Mouse (Mus musculus) hindbrain, embryonic 14.5 days (tissue): ENCODE results near the gene Ankrd39. TPM values are rescaled to one million over a fixed set of nuclear protein-coding genes. Genes with fewer than 3 reads are reported as not detected.

Experiments
- ATAC-seq: fragments of 200-750 bp; cut with Nextera tagmentation; 2 replicates; pipeline ENCODE4 v1.8.0; 2017; ENCODE audit warnings: moderate number of reproducible peaks, mild to moderate bottlenecking, moderate TSS enrichment, moderate library complexity; ENCODE audit not compliant: low FRiP score
- DNase-seq: peaks from one replicate; pipeline ENCODE4 v3.0.0-alpha.2; 2015; ENCODE audit warnings: low spot score
- H3K27ac ChIP-seq: fragments of 300-500 bp; sonication (generic); 2 replicates; pipeline ENCODE4 v1.5.1; 2014; ENCODE audit warnings: mild to moderate bottlenecking, moderate library complexity
- H3K27me3 ChIP-seq: fragments of 300-500 bp; sonication (generic); 2 replicates; pipeline ENCODE4 v1.6.1; 2014; ENCODE audit warnings: mild to moderate bottlenecking, low read length, mixed read lengths; ENCODE audit not compliant: control insufficient read depth, insufficient read depth
- H3K36me3 ChIP-seq: fragments of 300-500 bp; sonication (generic); replicated peaks from 2 replicates; pipeline ENCODE4 v1.6.1; 2014; ENCODE audit not compliant: control insufficient read depth, insufficient read depth
- H3K4me1 ChIP-seq: fragments of 300-500 bp; sonication (generic); replicated peaks from 2 replicates; pipeline ENCODE4 v1.6.1; 2014; ENCODE audit warnings: antibody characterized with exemption, low read length, mixed read lengths; ENCODE audit not compliant: control insufficient read depth, insufficient read depth
- H3K4me2 ChIP-seq: fragments of 300-500 bp; sonication (generic); replicated peaks from 2 replicates; pipeline ENCODE4 v1.6.1; 2014; ENCODE audit warnings: mild to moderate bottlenecking, moderate library complexity
- H3K4me3 ChIP-seq: fragments of 300-500 bp; sonication (generic); replicated peaks from 2 replicates; pipeline ENCODE4 v1.5.1; 2014; ENCODE audit warnings: mild to moderate bottlenecking, low read length
- H3K9ac ChIP-seq: fragments of 300-500 bp; sonication (generic); 2 replicates; pipeline ENCODE4 v1.6.1; 2014
- H3K9me3 ChIP-seq: fragments of 300-500 bp; sonication (generic); 2 replicates; pipeline ENCODE4 v1.6.1; 2016; ENCODE audit warnings: low read length; ENCODE audit not compliant: control insufficient read depth
- WGBS: fragments of 180-500 bp; shearing (Covaris S2); extraction: QIAGEN DNeasy Blood & Tissue Kit; methylation state at CpG from one replicate; pipeline ENCODE4 v1.1.7; 2014; 5-methylcytosine and 5-hydroxymethylcytosine counted together
- polyA plus RNA-seq: library from polyadenylated mRNA; unstranded; fragments of >200 nt; fragmentation: Nextera tagmentation; extraction: Ambion mirVana; gene quantifications from 2 replicates; pipeline ENCODE4 v1.2.1, GENCODE M21; 2014

Gene Ankrd39
- polyA plus RNA-seq, 1 experiment from 2014 or later: 23.9 TPM

GRCm38 (mm10) chr1:36557457-36558011 is 10.3 kb upstream of the Ankrd39 start:
- ATAC-seq (peak; percentile 55), DNase-seq (peak; percentile 66)
- Histone ChIP-seq H3K27me3 (no peaks in the 10 kb centered on the region), H3K27ac (peak overlapping the region; percentile 99), H3K4me2 (peak overlapping the region; percentile 95), H3K4me1 (peaks cover 30% of the 10 kb centered on the region), H3K9me3 (no peaks in the 10 kb centered on the region), H3K4me3 (peak overlapping the region; percentile 85), H3K9ac (peak overlapping the region; percentile 99), H3K36me3 (peaks cover 28% of the 10 kb centered on the region)
- WGBS: under 1% methylated on average over 47 of the region's 48 CpGs

DNA sequence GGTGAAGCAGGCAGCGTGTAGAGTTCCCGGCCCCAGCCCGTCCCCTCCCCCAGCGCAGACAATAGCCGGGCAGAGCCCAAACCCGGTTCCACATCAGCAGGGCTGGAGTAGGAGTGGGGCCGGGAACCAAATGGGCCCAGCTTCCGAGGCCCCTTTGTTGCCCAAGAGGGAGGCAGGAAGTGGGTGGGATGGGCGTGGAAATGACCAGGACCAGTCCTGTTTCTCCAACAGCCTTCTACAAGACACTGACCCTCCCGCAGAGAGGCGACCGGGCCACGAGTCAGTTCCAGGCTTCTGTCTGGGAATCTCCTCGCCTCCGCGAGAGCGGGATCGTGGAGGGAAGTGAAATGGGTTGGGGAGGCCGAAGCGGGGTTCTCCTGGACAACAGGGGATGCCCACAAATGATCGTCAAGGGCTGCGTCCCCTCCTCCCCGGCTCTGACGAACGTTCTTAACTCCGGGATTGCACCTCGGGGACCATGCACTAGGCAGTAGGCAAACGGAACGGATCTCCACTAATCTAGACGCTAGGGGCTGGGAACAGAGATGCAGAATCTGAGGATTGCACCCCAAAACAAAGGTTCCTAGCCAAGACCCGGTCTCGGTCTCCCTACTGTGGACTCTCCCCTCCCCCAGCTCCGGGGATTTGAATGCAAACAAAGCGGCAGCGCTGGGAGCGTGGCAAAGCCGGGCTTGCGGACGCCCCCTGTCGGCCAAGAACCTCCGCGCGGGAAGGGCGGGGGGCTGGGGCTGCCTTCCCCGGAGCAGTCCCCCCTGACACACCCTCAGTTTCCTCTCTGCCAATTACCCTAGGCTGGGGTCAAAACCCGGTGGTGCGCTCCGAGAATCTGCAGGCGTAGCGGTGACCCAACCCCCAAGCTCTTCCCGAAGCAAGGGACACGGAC is 9.6 kb upstream of the Ankrd39 start:
- Histone ChIP-seq H3K9me3 (no peaks in the 10 kb centered on the region), H3K4me3 (peak overlapping the region; percentile 85), H3K36me3 (peaks cover 36% of the 10 kb centered on the region), H3K4me2 (peak overlapping the region; percentile 95), H3K9ac (peak overlapping the region; percentile 99), H3K27ac (peak overlapping the region; percentile 99), H3K4me1 (peaks cover 30% of the 10 kb centered on the region), H3K27me3 (no peaks in the 10 kb centered on the region)
- ATAC-seq (peak; percentile 75), DNase-seq (peak; percentile 97)
- under 1% methylated on average over 52 of the region's 52 CpGs for WGBS

- Histone ChIP-seq H3K9ac (peak overlapping the region; percentile 99), H3K36me3 (peaks cover 45% of the 10 kb centered on the region), H3K4me2 (peak overlapping the region; percentile 95), H3K27ac (peak overlapping the region; percentile 99), H3K4me1 (peaks cover 30% of the 10 kb centered on the region), H3K9me3 (no peaks in the 10 kb centered on the region), H3K27me3 (no peaks in the 10 kb centered on the region), H3K4me3 (peak overlapping the region; percentile 85)
- ATAC-seq (no peak), DNase-seq (no peak)
- 3% methylated on average over 8 of the region's 8 CpGs for WGBS
Measured at GRCm38 (mm10) chr1:36555798-36556395, 8.7 kb upstream of the Ankrd39 start.

DNA sequence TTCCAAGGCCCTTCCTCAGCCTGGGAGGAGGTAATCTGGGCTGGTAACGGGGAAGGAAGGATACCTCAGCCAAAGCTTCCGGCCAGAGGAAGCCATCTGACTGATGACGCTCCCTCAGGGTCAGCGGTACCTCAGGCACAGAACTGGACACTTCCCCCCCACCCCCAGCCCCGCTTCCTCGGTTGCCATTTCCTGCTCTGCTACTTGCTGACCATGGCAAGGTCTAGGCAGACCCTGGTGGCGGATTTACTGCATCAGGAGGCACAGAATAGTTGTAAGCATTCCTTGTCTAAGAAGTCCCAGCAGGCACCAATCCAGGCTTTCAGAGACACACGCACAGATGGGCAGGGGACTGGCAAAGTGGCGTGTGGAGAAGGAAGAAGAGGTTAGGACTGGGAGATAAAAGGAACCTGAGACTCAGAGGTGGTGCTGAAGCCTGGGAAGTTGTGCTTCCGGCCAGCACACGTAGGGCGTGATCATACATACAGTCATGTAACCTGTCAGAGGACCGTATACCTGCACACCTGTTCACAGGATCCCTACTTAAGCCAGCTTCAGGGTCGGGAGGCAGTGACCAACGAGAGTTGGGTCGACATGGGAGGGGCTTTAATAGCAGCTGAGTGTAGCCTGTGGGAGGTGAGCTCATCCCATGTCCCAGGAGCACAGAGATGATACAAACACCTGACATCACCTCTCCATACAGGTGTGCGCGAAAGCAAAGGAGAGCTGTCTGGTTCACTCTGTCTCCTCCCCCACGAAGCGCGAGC is 7.6 kb upstream of the Ankrd39 start:
- 71% methylated on average over 21 of the region's 21 CpGs for WGBS
- H3K36me3 ChIP-seq: peaks cover 55% of the 10 kb centered on the region
- peak overlapping the region; percentile 95 for H3K4me2 ChIP-seq
- H3K4me3 ChIP-seq: peak overlapping the region; percentile 85
- peak overlapping the region; percentile 99 for H3K9ac ChIP-seq
- H3K27ac ChIP-seq: peak overlapping the region; percentile 99; the same call in 1 of the 2 replicates
- H3K4me1 ChIP-seq: peaks cover 30% of the 10 kb centered on the region
- DNase-seq: no peak
- H3K9me3 ChIP-seq: no peaks in the 10 kb centered on the region
- H3K27me3 ChIP-seq: no peaks in the 10 kb centered on the region
- ATAC-seq: no peak

GRCm38 (mm10) chr1:36552506-36552905 is 5.3 kb upstream of the Ankrd39 start:
- WGBS: 84% methylated on average over 16 of the region's 16 CpGs
- no peaks in the 10 kb centered on the region for H3K9me3 ChIP-seq
- DNase-seq: no peak
- H3K4me3 ChIP-seq: no peak overlapping the region
- H3K27ac ChIP-seq: no peak overlapping the region
- no peak overlapping the region for H3K9ac ChIP-seq
- no peaks in the 10 kb centered on the region for H3K27me3 ChIP-seq
- peaks cover 74% of the 10 kb centered on the region for H3K36me3 ChIP-seq
- no peak overlapping the region for H3K4me2 ChIP-seq
- no peak for ATAC-seq
- peaks cover 38% of the 10 kb centered on the region for H3K4me1 ChIP-seq

DNA sequence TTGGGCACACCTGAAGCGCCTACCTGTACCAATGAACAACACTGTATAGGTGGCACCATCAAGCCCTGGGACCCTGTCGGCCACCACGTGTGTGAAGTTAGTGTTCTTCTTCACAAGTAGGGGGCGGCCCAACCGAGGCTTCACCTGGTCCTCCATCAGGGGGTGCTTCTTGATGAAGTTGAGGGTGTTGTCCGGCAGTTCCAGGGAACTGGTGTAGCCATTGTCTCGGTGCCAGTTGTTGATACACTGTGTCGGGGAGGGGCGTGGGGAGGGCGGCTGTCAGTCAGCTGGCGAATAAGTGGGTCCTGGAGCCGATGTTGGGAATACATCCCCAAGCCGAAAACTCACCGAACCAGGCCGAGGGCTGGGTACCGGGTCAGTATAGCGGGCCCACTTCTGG is 4.7 kb upstream of the Ankrd39 start:
- H3K9me3 ChIP-seq: no peaks in the 10 kb centered on the region
- ATAC-seq (no peak), DNase-seq (no peak)
- peaks cover 74% of the 10 kb centered on the region for H3K36me3 ChIP-seq
- H3K4me3 ChIP-seq: no peak overlapping the region
- 91% methylated on average over 17 of the region's 17 CpGs for WGBS
- no peaks in the 10 kb centered on the region for H3K27me3 ChIP-seq
- no peak overlapping the region for H3K27ac ChIP-seq
- no peak overlapping the region for H3K4me2 ChIP-seq
- peaks cover 40% of the 10 kb centered on the region for H3K4me1 ChIP-seq
- H3K9ac ChIP-seq: no peak overlapping the region

DNA sequence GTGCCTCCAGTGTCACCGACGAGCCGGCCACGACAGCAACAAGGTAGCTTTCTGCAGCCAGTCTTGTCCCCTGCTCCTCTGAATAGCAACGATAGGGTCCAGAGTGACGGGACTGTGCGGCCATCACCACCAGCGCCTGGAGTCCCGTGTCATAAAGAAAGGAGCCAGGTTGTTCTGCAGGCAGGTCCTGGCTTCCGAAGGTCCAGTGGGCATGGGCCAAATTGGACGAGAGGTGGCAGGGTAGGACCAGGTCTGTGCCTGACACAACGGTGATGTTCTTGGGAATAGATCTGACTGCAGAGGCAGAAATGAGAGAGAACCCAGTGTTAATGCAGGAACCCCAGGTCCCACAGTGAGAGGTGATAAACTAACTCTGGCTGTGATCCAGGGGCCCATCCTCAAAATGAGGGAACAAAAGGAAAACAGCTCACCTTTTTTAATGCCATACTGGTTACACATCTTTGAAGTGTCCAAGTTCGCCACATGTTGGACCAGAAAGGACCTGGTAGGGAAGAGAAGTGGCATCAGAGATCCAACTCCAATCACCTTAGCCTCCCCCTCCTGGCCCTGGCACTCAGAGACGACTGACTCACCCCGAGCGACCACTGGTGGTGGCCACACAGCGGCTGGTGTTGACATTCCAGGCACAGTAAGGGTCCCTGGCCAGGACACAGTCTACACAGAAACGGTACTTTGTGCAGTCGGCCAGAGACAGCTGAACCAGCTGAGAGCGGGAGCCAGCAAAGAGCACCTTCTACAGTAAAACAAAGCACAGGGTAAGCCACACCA is 3.0 kb upstream of the Ankrd39 start:
- WGBS: 79% methylated on average over 20 of the region's 20 CpGs
- no peak for ATAC-seq
- H3K9me3 ChIP-seq: no peaks in the 10 kb centered on the region
- peaks cover 74% of the 10 kb centered on the region for H3K36me3 ChIP-seq
- no peak overlapping the region for H3K4me2 ChIP-seq
- peaks cover 40% of the 10 kb centered on the region for H3K4me1 ChIP-seq
- H3K27ac ChIP-seq: no peak overlapping the region
- no peaks in the 10 kb centered on the region for H3K27me3 ChIP-seq
- H3K4me3 ChIP-seq: no peak overlapping the region
- DNase-seq: no peak
- H3K9ac ChIP-seq: no peak overlapping the region

DNA sequence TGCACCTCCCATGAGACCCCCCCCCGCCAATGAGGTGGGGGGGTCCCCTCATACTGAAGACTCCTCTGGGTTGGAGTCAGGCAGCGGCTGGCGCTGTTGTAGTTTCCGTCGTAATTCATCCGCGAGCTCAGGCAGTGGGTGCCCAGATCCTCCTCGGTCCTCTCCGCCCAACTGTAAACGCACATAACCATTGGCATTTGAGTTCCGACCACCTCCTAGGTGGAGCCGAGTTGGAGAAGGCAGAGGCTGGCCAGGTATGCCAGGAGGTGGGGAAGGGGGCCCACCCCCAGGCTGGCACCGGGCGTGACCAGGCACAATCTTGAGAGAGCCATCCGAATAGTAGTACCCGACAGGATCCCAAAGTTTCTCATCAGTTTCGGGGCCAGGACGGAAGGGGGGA is 2.2 kb upstream of the Ankrd39 start:
- H3K36me3 ChIP-seq: peaks cover 66% of the 10 kb centered on the region
- H3K9me3 ChIP-seq: no peaks in the 10 kb centered on the region
- no peaks in the 10 kb centered on the region for H3K27me3 ChIP-seq
- no peak for DNase-seq
- no peak overlapping the region for H3K4me2 ChIP-seq
- H3K27ac ChIP-seq: no peak overlapping the region
- no peak for ATAC-seq
- WGBS: 85% methylated on average over 18 of the region's 18 CpGs
- H3K4me1 ChIP-seq: peaks cover 33% of the 10 kb centered on the region
- H3K9ac ChIP-seq: no peak overlapping the region
- no peak overlapping the region for H3K4me3 ChIP-seq
